Comparison of ENCODE assay signal across 8 mouse cellular contexts in the genomic region with DNA sequence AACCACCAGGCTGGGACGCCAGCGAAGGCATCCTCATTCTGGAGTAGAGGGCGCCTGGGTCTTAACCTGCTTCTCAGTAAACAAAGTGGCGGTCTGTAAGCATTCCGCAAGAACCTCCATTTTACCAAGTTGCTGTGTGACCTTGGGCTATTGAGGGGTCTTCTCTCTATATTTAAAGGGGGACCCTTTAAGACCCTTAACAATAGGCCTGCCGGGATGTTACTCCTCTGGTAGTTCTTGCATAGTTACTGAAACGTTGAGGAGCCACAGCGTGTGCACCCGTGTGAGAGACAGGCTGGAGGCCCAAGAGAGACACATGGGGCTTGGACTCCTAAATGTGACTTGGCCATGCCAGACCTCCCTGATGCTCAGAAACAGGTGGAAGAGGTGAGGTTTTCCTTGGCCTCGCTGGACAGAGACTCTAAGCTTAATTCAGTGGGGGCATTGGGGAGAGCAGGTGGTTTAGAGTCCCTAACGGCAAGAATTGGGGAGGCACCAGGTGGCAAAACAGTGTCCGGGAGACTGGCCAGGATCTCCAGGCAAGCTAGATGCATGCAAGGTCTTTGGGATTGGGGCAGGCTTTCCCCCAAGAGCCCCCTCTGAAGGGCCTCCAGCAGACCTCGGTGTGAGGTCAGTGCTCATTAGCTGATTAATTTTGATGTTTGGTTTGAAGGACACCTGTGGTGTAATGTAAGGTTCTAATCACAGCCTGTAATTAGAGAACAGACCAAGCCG. TPM values are rescaled to one million over a fixed set of nuclear protein-coding genes. Genes with fewer than 3 reads are reported as not detected.
DNase-seq lines count a peak whose midpoint lies in the region; ATAC-seq and TF ChIP-seq lines count a peak whose summit lies in the region.

No protein-coding gene starts in this region.

- TF ChIP-seq CTCF in gastrocnemius, adult 2 months (IDR thresholded peaks at IDR 0.05), result no peak
- no peak for TF ChIP-seq CTCF in small intestine, adult 2 months (IDR thresholded peaks at IDR 0.05; ENCODE audit: extremely low read depth, insufficient read length, insufficient replicate concordance, low read depth, low read length)

- peak overlapping the region; percentile 86 for H3K4me2 ChIP-seq in embryonic facial prominence, embryonic 11.5 days (ENCODE audit: low read depth, low read length)
- H3K4me2 ChIP-seq in limb, embryonic 12.5 days, result peak overlapping the region; percentile 91

- TF ChIP-seq POLR2A in small intestine, adult 2 months (IDR thresholded peaks at IDR 0.05; ENCODE audit: low read depth, low read length), result no peak

- H3K4me1 ChIP-seq in embryonic facial prominence, embryonic 11.5 days (ENCODE audit: control insufficient read depth, insufficient read depth, low read length), result peaks cover 6% of the 10 kb centered on the region; the same call in 1 of the 2 replicates
- peaks cover 51% of the 10 kb centered on the region for H3K4me1 ChIP-seq in limb, embryonic 12.5 days (replicated peaks)
- H3K4me1 ChIP-seq in small intestine, adult 2 months (ENCODE audit: control insufficient read depth, insufficient read depth, insufficient read length, low read length), result peaks cover 16% of the 10 kb centered on the region

- H3K27me3 ChIP-seq in embryonic facial prominence, embryonic 11.5 days (ENCODE audit: control insufficient read depth, insufficient read depth, low read length), result no peaks in the 10 kb centered on the region
- no peaks in the 10 kb centered on the region for H3K27me3 ChIP-seq in limb, embryonic 12.5 days
- H3K27me3 ChIP-seq in small intestine, adult 2 months (ENCODE audit: control insufficient read depth, insufficient read depth, low read length), result no peaks in the 10 kb centered on the region

- intact Hi-C loops in gastrocnemius, adult 2 months (cut with DNase I), result no loop called here

- peak; percentile 19 for DNase-seq in gastrocnemius, adult 2 months
- DNase-seq in gastrocnemius, adult 8-10 months (ENCODE audit: low spot score in 2 of 2), result no peak
- DNase-seq in A20 (ENCODE audit: low read depth, low spot score), result peak; percentile 52
- no peak for DNase-seq in embryonic facial prominence, embryonic 11.5 days (ENCODE audit: low spot score)
- DNase-seq in adipocyte (ENCODE audit: low spot score), result no peak
- DNase-seq in layer of hippocampus, postnatal 25 days (ENCODE audit: extremely low spot score in 1 of 2, low spot score in 1 of 2), result no peak

- peak overlapping the region; percentile 85 for H3K27ac ChIP-seq in gastrocnemius, adult 2 months
- peak overlapping the region; percentile 99 for H3K27ac ChIP-seq in embryonic facial prominence, embryonic 11.5 days (replicated peaks; ENCODE audit: low read depth, low read length)
- peak overlapping the region; percentile 99 for H3K27ac ChIP-seq in limb, embryonic 12.5 days
- peak overlapping the region; percentile 20 for H3K27ac ChIP-seq in small intestine, adult 2 months (ENCODE audit: insufficient read depth, low read depth, low read length)

- H3K9ac ChIP-seq in embryonic facial prominence, embryonic 11.5 days (replicated peaks; ENCODE audit: low read length), result peak overlapping the region; percentile 96
- H3K9ac ChIP-seq in limb, embryonic 12.5 days (replicated peaks), result peak overlapping the region; percentile 96

- H3K36me3 ChIP-seq in embryonic facial prominence, embryonic 11.5 days (replicated peaks; ENCODE audit: control insufficient read depth, insufficient read depth, low read depth, low read length), result no peaks in the 10 kb centered on the region
- peaks cover 25% of the 10 kb centered on the region for H3K36me3 ChIP-seq in limb, embryonic 12.5 days
- H3K36me3 ChIP-seq in small intestine, adult 2 months (ENCODE audit: control insufficient read depth, insufficient read depth, low read length), result peaks cover 6% of the 10 kb centered on the region; the same call in 1 of the 2 replicates

- H3K9me3 ChIP-seq in embryonic facial prominence, embryonic 11.5 days (replicated peaks; ENCODE audit: control insufficient read depth, low read length), result no peaks in the 10 kb centered on the region
- no peaks in the 10 kb centered on the region for H3K9me3 ChIP-seq in limb, embryonic 12.5 days

- peak overlapping the region; percentile 82 for H3K4me3 ChIP-seq in gastrocnemius, adult 2 months
- H3K4me3 ChIP-seq in embryonic facial prominence, embryonic 11.5 days (ENCODE audit: low read depth, low read length), result peak overlapping the region; percentile 75
- H3K4me3 ChIP-seq in limb, embryonic 12.5 days (replicated peaks), result peak overlapping the region; percentile 92
- H3K4me3 ChIP-seq in small intestine, adult 2 months (ENCODE audit: low read depth, low read length), result peak overlapping the region; percentile 77

- ATAC-seq in embryonic facial prominence, embryonic 11.5 days (replicated peaks; ENCODE audit: insufficient number of reproducible peaks, low FRiP score, low TSS enrichment, low read depth), result no peak
- ATAC-seq in limb, embryonic 12.5 days (ENCODE audit: insufficient number of reproducible peaks, insufficient read depth, low FRiP score, low TSS enrichment, low read depth), result no peak

- WGBS in embryonic facial prominence, embryonic 11.5 days, result under 1% methylated on average over 14 of the region's 14 CpGs
- 2% methylated on average over 14 of the region's 14 CpGs for whole genome bisulfite sequencing in limb, embryonic 12.5 days
- 11% methylated on average over 14 of the region's 14 CpGs for WGBS in small intestine, adult 2 months

RNA-seq across cellular contexts. Expression of a gene that starts 1.8 kb away (rescaled TPM):
- total RNA-seq in gastrocnemius, adult 2 months (2021), result 10 to 100 TPM; 29.6 to 34.1 TPM
- total RNA-seq in gastrocnemius, adult 8-10 months (2022), result 10 to 100 TPM; 27.6 to 34.9 (median 31.9) TPM
- 415 and 428 TPM in 2 replicates for polyA plus RNA-seq in embryonic facial prominence, embryonic 11.5 days (2014; fragmentation: Nextera tagmentation; extraction: Ambion mirVana)
- polyA plus RNA-seq in limb, embryonic 12.5 days (2016; fragmentation: Nextera tagmentation; extraction: Ambion mirVana), result 324 and 334 TPM in 2 replicates
- polyA plus RNA-seq in small intestine, adult 2 months (2012; rRNA removed), result 63.0 and 91.0 TPM in 2 replicates
- total RNA-seq in layer of hippocampus, postnatal 25 days (2021), result 10 to 100 TPM; 33.6 to 35.7 TPM

RNA-seq across cellular contexts. Expression of a gene that starts 7.5 kb away (rescaled TPM):
- 1 to 10 TPM; 3.0 to 3.3 TPM for total RNA-seq in gastrocnemius, adult 2 months (2021)
- 1 to 10 TPM; 1.7 to 3.9 (median 2.8) TPM for total RNA-seq in gastrocnemius, adult 8-10 months (2022)
- polyA plus RNA-seq in embryonic facial prominence, embryonic 11.5 days (2014; fragmentation: Nextera tagmentation; extraction: Ambion mirVana), result 13.3 and 16.7 TPM in 2 replicates
- polyA plus RNA-seq in limb, embryonic 12.5 days (2016; fragmentation: Nextera tagmentation; extraction: Ambion mirVana), result 14.9 and 16.6 TPM in 2 replicates
- polyA plus RNA-seq in small intestine, adult 2 months (2012; rRNA removed), result 21.6 and 34.7 TPM in 2 replicates
- total RNA-seq in layer of hippocampus, postnatal 25 days (2021), result 10 to 100 TPM; 65.6 to 69.5 TPM

RNA-seq across cellular contexts. Expression of a gene that starts 36.9 kb away (rescaled TPM):
- total RNA-seq in gastrocnemius, adult 2 months (2021), result not detected
- under 1 TPM in 1 of 4 experiments, not detected in 3; 0.11 TPM for total RNA-seq in gastrocnemius, adult 8-10 months (2022)
- 0.49 and 0.88 TPM in 2 replicates for polyA plus RNA-seq in embryonic facial prominence, embryonic 11.5 days (2014; fragmentation: Nextera tagmentation; extraction: Ambion mirVana)
- polyA plus RNA-seq in limb, embryonic 12.5 days (2016; fragmentation: Nextera tagmentation; extraction: Ambion mirVana), result 0.58 and 0.59 TPM in 2 replicates
- 0.88 and 4.1 TPM in 2 replicates for polyA plus RNA-seq in small intestine, adult 2 months (2012; rRNA removed)
- total RNA-seq in layer of hippocampus, postnatal 25 days (2021), result 10 to 100 TPM; 10.3 to 12.2 TPM

Comparison
In these comparisons a context has a peak if more than half of its experiments do, and no peak if none do; other contexts are left out.
1. DNase-seq: peak in gastrocnemius, adult 2 months (single experiment) and A20 (single experiment); none in gastrocnemius, adult 8-10 months (0 of 2), embryonic facial prominence, embryonic 11.5 days (single experiment), adipocyte (single experiment) and layer of hippocampus, postnatal 25 days (0 of 2).
2. H3K27ac ChIP-seq: peak in every context shown above with its lines; median percentile 99 in embryonic facial prominence, embryonic 11.5 days; 99 in limb, embryonic 12.5 days; 85 in gastrocnemius, adult 2 months; 20 in small intestine, adult 2 months.
3. RNA of a gene that starts 7.5 kb away (total RNA-seq): 65.6 to 69.5 TPM in layer of hippocampus, postnatal 25 days; 3.0 to 3.3 TPM in gastrocnemius, adult 2 months and 1.7 to 3.9 TPM in gastrocnemius, adult 8-10 months; every median in the first group is over 10 times any median in the second.
4. RNA of a gene that starts 36.9 kb away (total RNA-seq): 10.3 to 12.2 TPM in layer of hippocampus, postnatal 25 days; not detected in gastrocnemius, adult 2 months and 0.11 TPM in gastrocnemius, adult 8-10 months; every median in the first group is over 10 times any median in the second.
5. Peak in every context shown above with its lines, with median percentiles within 50 percentile points of each other: H3K4me3 ChIP-seq.